Mouse (Mus musculus) stomach, embryonic 14.5 days (tissue): ENCODE results near the gene Cacna2d3. TPM values are rescaled to one million over a fixed set of nuclear protein-coding genes. Genes with fewer than 3 reads are reported as not detected.

Experiments
- ATAC-seq: fragments of 200-750 bp; cut with Nextera tagmentation; 2 replicates; pipeline ENCODE4 v1.8.0; 2017; ENCODE audit warnings: low read depth, moderate TSS enrichment; ENCODE audit not compliant: insufficient number of reproducible peaks, insufficient read depth, low FRiP score
- H3K27ac ChIP-seq: fragments of 300-500 bp; sonication (generic); 2 replicates; pipeline ENCODE4 v1.5.1; 2014; ENCODE audit warnings: mild to moderate bottlenecking, low read length, moderate library complexity, mixed read lengths
- H3K27me3 ChIP-seq: fragments of 300-500 bp; sonication (generic); 2 replicates; pipeline ENCODE4 v1.6.1; 2014; ENCODE audit warnings: low read length, control low read depth, mixed read lengths; ENCODE audit not compliant: control insufficient read depth, insufficient read depth
- H3K36me3 ChIP-seq: fragments of 300-500 bp; sonication (generic); 2 replicates; pipeline ENCODE4 v1.6.1; 2014; ENCODE audit warnings: mild to moderate bottlenecking, control low read depth, low read length, moderate library complexity, mixed read lengths; ENCODE audit not compliant: control insufficient read depth, insufficient read depth
- H3K4me1 ChIP-seq: fragments of 300-500 bp; sonication (generic); 2 replicates; pipeline ENCODE4 v1.6.1; 2014; ENCODE audit warnings: low read length, control low read depth, mixed read lengths; ENCODE audit not compliant: control insufficient read depth, insufficient read depth
- H3K4me2 ChIP-seq: fragments of 300-500 bp; sonication (generic); replicated peaks from 2 replicates; pipeline ENCODE4 v1.6.1; 2014; ENCODE audit warnings: low read depth, low read length, control low read depth
- H3K4me3 ChIP-seq: fragments of 300-500 bp; sonication (generic); 2 replicates; pipeline ENCODE4 v1.5.1; 2014; ENCODE audit warnings: low read depth, low read length, control low read depth
- H3K9ac ChIP-seq: fragments of 300-500 bp; sonication (generic); replicated peaks from 2 replicates; pipeline ENCODE4 v1.6.1; 2014; ENCODE audit warnings: low read depth, mild to moderate bottlenecking, control low read depth, low read length, moderate library complexity, mixed read lengths
- H3K9me3 ChIP-seq: fragments of 300-500 bp; sonication (generic); 2 replicates; pipeline ENCODE4 v1.6.1; 2016; ENCODE audit warnings: low read depth, low read length, control low read depth; ENCODE audit not compliant: control insufficient read depth
- WGBS: fragments of 180-500 bp; shearing (Covaris S2); extraction: QIAGEN DNeasy Blood & Tissue Kit; methylation state at CpG from one replicate; pipeline ENCODE4 v1.1.7; 2014; 5-methylcytosine and 5-hydroxymethylcytosine counted together
- polyA plus RNA-seq: library from polyadenylated mRNA; unstranded; fragments of >200 nt; fragmentation: Nextera tagmentation; extraction: Ambion mirVana; gene quantifications from 2 replicates; pipeline ENCODE4 v1.2.1, GENCODE M21; 2014

Cacna2d3 gene
- polyA plus RNA-seq, 1 experiment from 2014 or later: 3.5 TPM

- Histone ChIP-seq H3K4me2 (no peak overlapping the region), H3K36me3 (no peaks in the 10 kb centered on the region), H3K9ac (no peak overlapping the region), H3K4me1 (peaks cover 5% of the 10 kb centered on the region; the same call in 1 of the 2 replicates), H3K27ac (no peak overlapping the region), H3K4me3 (no peak overlapping the region), H3K9me3 (no peaks in the 10 kb centered on the region), H3K27me3 (no peaks in the 10 kb centered on the region)
- ATAC-seq: no peak
- 26% methylated on average over 4 of the region's 4 CpGs for WGBS
Measured at GRCm38 (mm10) chr14:29442476-29442875, 279.2 kb downstream of the Cacna2d3 start.

- H3K4me2 ChIP-seq: no peak overlapping the region
- WGBS: 43% methylated on average over 7 of the region's 7 CpGs
- no peak for ATAC-seq
- no peaks in the 10 kb centered on the region for H3K27me3 ChIP-seq
- peaks cover 5% of the 10 kb centered on the region; the same call in 1 of the 2 replicates for H3K4me1 ChIP-seq
- H3K36me3 ChIP-seq: no peaks in the 10 kb centered on the region
- no peak overlapping the region for H3K9ac ChIP-seq
- no peaks in the 10 kb centered on the region for H3K9me3 ChIP-seq
- H3K4me3 ChIP-seq: no peak overlapping the region
- no peak overlapping the region for H3K27ac ChIP-seq
Measured at GRCm38 (mm10) chr14:29438666-29439065, 283.0 kb downstream of the Cacna2d3 start.

GRCm38 (mm10) chr14:29438251-29438650, 283.4 kb downstream of the Cacna2d3 start:
- Histone ChIP-seq H3K4me3 (no peak overlapping the region), H3K9me3 (no peaks in the 10 kb centered on the region), H3K4me2 (no peak overlapping the region), H3K27ac (no peak overlapping the region), H3K9ac (no peak overlapping the region), H3K27me3 (no peaks in the 10 kb centered on the region), H3K4me1 (peaks cover 5% of the 10 kb centered on the region; the same call in 1 of the 2 replicates), H3K36me3 (no peaks in the 10 kb centered on the region)
- WGBS: 66% methylated on average over 3 of the region's 3 CpGs
- no peak for ATAC-seq

DNA sequence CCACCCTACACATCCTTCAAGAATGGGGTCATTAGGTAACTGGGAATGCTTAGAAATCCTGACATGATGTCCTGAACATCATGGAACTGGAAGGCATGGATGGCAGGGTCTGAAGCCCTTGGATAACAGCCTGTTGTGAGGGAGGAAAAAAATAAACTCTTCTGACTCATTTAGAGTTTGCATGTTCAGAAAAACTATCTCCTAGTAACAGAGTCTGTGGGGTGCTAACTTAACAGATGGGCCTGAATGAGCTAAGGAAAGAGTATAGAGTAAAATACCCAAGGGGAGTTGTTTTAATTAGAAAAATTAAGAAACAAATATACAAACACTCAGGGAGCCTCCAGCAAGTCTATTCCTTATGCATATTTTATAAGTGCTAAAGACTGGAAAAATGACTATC, 286.5 kb downstream of the Cacna2d3 start:
- H3K36me3 ChIP-seq: no peaks in the 10 kb centered on the region
- no peaks in the 10 kb centered on the region for H3K4me1 ChIP-seq
- H3K27ac ChIP-seq: no peak overlapping the region
- ATAC-seq: no peak
- H3K4me3 ChIP-seq: no peak overlapping the region
- H3K9me3 ChIP-seq: no peaks in the 10 kb centered on the region
- no peaks in the 10 kb centered on the region for H3K27me3 ChIP-seq
- H3K4me2 ChIP-seq: no peak overlapping the region
- no peak overlapping the region for H3K9ac ChIP-seq

DNA sequence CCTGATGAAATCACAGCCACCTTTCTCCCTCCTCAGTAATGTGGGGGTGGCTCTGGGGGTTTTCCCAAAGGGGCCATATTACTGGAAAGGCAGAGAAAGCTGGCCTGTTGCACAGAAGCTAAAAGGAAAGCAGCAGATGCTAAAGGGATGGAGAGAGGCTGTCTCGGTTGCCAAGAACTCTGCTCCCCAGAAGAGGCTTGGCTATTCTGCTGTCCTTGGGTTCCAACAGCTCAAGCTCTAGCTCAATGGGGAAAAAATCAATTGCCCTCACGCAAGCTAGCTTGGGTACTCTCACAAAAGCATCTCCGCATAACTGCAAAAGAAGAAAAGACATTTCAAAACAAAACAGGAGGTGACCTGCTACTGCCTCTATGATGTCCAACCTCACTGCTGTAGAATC, 287.9 kb downstream of the Cacna2d3 start:
- no peak for ATAC-seq
- WGBS: 81% methylated on average over 3 of the region's 3 CpGs
- Histone ChIP-seq H3K27ac (no peak overlapping the region), H3K27me3 (no peaks in the 10 kb centered on the region), H3K4me2 (no peak overlapping the region), H3K36me3 (no peaks in the 10 kb centered on the region), H3K4me3 (no peak overlapping the region), H3K9me3 (no peaks in the 10 kb centered on the region), H3K9ac (no peak overlapping the region), H3K4me1 (no peaks in the 10 kb centered on the region)

- Histone ChIP-seq H3K27ac (no peak overlapping the region), H3K27me3 (no peaks in the 10 kb centered on the region), H3K36me3 (no peaks in the 10 kb centered on the region), H3K9ac (no peak overlapping the region), H3K4me2 (no peak overlapping the region), H3K4me3 (no peak overlapping the region), H3K4me1 (no peaks in the 10 kb centered on the region), H3K9me3 (no peaks in the 10 kb centered on the region)
- no peak for ATAC-seq
- WGBS: 52% methylated on average over 5 of the region's 5 CpGs
Measured at GRCm38 (mm10) chr14:29433076-29433714, 288.5 kb downstream of the Cacna2d3 start.

DNA sequence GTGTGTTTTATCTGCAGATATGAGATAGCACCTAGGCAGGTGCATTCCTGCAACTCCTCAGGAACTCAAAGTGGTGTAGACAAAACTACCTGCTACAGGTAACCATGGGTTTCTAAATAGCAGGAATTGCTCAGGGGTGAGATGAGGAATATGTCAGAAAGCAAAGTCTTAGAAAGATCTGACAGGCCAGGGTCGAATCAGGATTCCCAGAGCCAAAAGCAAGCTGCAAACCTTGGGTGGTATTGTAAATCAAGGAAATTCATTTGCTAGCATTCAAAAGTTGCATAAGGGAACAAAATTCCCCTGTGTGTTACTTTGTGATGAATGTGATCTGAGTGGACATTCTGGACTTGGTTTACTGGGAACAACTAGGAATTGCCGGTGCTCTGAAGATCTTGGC, 291.9 kb downstream of the Cacna2d3 start:
- Histone ChIP-seq H3K9ac (no peak overlapping the region), H3K36me3 (no peaks in the 10 kb centered on the region), H3K27me3 (no peaks in the 10 kb centered on the region), H3K27ac (no peak overlapping the region), H3K4me1 (no peaks in the 10 kb centered on the region), H3K4me2 (no peak overlapping the region), H3K4me3 (no peak overlapping the region), H3K9me3 (no peaks in the 10 kb centered on the region)
- WGBS: 78% methylated on average over 2 of the region's 2 CpGs
- ATAC-seq: no peak

GRCm38 (mm10) chr14:29425666-29426065, 296.0 kb downstream of the Cacna2d3 start:
- Histone ChIP-seq H3K9ac (no peak overlapping the region), H3K36me3 (no peaks in the 10 kb centered on the region), H3K9me3 (no peaks in the 10 kb centered on the region), H3K27ac (no peak overlapping the region), H3K4me2 (no peak overlapping the region), H3K4me1 (no peaks in the 10 kb centered on the region), H3K27me3 (no peaks in the 10 kb centered on the region), H3K4me3 (no peak overlapping the region)
- ATAC-seq: no peak
- 76% methylated on average over 3 of the region's 3 CpGs for WGBS

GRCm38 (mm10) chr14:29425208-29425607, 296.5 kb downstream of the Cacna2d3 start:
- H3K4me2 ChIP-seq: no peak overlapping the region
- H3K27ac ChIP-seq: no peak overlapping the region
- no peaks in the 10 kb centered on the region for H3K27me3 ChIP-seq
- no peaks in the 10 kb centered on the region for H3K4me1 ChIP-seq
- H3K4me3 ChIP-seq: no peak overlapping the region
- WGBS: 83% methylated on average over 3 of the region's 3 CpGs
- no peaks in the 10 kb centered on the region for H3K36me3 ChIP-seq
- H3K9ac ChIP-seq: no peak overlapping the region
- H3K9me3 ChIP-seq: no peaks in the 10 kb centered on the region
- no peak for ATAC-seq
